Mouse (Mus musculus) left cerebral cortex, adult 11 months (tissue): ENCODE measurements around the gene Ppif.

ENCODE experiments used
- DNase-seq: peaks from one replicate; pipeline ENCODE4 v3.0.0; 2022; ENCODE audit warnings: low spot score

Gene Ppif

DNA sequence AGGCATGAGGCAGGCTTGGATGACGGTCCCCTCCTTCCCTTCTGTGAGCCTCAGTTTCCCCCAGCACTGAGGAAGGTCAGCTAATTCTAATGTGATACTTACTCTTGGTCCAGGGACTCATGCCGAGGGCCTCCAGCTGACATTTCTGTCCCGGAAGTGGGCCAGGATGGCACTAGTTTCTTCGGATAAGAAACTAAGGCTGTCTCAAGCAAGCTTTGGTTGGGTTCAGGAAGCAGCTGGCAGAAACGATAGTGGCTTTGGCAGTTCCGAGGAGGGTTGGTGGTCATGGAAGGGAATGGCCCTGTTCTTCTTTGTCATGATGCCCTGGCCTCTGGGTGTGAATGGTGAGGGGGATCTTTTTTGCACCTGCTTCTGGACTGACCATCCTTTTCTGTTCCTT, 1.1 kb downstream of the Ppif start:
- DNase-seq = no peak

DNA sequence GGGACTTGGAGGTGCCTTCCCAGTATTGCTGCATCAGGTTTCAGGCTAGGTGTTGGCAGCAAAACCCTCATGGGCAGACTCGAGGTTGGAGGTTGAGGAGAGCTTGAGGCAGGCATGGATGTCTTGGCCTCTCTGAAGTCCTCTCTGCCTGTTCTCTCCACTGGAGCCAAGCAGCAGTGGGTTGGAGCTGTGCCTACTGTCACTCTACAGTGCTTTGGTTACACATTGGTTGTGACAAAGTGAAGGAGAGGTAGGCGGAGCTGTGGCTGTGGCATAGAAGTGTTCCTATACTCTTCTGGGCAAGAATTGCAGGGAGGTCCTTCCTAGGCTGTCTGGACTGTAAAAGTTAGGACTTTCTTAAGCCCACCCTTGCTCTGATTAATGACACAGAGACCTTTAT, 2.4 kb downstream of the Ppif start:
- no peak for DNase-seq

DNA sequence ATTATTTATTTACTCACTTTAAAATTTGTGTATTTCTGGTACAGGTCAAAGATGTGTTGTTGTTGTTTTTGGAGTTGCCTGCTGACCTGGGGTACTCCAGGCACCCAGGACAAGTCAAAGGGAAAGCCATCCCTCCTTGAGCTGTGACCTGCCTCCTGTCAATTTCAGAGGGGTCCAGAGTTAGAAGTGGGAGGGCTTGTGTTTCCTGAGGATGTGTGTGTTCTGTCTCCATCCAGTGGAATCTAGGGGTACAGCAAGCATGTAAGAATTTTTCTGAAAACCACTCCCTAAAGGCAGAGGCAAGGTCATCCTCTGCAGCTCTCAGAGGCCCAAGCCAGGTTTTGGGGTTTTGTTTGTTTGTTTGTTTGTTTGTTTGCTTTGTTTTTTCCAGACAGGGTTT, 8.0 kb downstream of the Ppif start:
- no peak for DNase-seq

DNA sequence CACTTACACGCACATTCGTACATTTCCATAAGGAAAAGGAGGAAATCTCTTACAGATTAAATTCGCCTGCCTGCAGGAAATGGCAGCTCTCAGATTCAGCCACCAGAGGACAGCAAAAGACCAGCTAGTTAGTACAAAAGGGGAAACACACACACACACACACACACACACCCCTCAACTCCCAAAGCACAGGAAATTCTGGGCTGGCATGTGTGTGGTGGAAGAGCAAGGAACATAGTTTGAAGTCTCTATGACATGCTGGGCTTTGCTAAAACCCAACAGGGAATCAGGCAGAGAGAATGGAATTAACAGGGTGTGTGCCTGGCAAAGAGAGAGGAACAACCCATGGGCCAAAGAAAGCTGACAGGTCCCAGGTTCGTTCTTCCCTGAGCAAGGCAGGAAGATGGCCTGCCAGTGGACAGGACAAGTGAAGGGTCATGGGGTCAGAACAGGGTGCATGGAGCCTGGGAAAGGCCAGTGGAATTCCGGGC, 13.8 kb downstream of the Ppif start:
- peak; percentile 48 for DNase-seq

DNA sequence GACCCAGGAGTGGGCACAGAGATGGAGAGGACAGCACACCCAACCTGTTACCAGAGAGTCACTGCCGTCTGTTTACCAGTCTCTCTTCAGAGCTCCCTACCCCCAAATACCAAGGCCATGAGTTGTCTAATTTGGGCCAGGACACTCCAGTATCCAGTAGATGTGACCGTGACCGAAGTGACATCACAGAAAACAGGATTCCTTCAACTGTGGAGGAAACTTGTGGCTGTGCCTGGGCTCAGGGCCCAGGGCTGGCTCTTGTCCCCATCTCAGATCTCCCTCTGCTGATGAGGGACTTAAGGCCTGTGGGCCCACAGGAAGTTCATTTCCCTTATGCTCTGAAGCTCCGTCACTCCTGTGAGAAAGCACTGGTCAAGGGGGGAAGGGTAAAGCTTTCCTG, 14.5 kb downstream of the Ppif start:
- no peak for DNase-seq

DNA sequence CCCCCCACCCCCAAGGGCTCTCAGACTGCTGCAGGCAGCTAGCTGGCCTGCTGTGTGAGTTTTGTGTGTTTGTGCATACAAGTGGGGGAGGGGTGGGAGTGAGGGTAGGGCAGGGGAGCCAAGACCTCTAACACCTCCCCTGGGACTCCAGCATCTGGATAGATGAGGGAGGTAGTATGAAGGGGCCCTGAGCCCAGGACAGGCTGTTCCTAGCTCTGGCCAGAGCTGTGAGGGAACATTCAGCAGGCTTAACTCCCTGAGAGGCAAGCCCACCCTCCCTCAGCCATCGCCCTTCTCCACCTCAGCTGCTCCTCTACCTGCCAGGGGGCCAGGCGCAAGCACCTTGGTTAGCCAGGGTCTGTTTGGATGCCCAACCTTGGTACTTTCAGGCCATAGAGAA, 15.0 kb downstream of the Ppif start:
- DNase-seq = no peak

DNA sequence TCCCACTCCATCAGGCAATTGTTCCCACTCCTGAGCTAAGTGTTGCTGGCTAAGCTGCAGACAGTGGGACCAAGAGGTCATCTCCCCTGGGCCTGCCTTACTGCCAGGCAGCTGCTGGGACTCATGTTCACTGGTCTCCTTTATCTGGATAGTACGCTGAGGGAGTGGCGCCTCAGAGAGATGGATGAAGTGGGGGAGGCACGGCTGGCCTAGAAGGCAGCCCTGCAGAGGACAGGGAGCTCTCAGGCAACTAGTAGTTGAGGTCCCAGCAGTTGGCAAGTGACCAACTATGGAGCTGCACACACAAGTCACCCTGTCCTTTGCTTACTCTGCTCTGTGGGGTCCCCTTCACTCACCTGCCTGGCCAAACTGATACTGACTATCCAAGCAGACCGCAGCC, 16.1 kb downstream of the Ppif start:
- no peak for DNase-seq

DNA sequence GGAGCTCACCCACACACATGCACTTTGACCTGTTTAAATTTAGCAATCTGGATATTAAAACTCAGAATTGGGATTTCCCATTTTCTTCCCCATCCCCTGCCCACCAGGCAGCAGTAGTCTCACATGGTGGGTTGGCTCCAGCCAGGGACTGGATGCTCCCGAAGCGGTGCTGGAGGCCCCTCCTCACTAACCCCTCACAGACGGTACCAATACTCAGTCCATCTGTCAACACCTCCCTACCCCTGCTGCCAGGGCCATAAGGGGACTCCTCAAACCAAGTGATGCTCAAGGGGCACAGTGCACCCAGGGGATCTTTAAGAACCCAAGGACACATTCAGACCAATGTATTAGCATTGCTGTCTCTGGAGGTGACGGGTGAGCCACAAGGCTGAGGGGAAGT, 16.7 kb downstream of the Ppif start:
- DNase-seq = no peak

DNA sequence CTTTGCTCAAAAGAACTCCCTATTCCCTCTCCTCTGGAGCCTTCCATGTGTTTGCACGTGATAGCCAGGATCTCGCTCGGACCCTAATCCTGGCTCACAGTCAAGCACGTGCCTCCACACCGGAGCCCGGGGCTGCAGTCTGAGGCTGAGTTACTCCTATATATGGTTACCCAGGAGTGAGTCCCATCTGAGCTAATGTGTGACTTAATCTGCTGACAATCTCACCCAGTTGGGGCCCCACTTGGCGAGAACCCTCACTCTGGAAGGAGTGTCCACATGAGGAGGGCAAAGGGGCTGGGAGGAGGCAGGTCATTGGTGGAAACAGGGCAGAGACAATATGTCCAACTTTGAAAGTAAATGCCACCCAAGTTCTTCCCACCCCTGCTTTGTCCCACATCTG, 17.2 kb downstream of the Ppif start:
- no peak for DNase-seq

DNA sequence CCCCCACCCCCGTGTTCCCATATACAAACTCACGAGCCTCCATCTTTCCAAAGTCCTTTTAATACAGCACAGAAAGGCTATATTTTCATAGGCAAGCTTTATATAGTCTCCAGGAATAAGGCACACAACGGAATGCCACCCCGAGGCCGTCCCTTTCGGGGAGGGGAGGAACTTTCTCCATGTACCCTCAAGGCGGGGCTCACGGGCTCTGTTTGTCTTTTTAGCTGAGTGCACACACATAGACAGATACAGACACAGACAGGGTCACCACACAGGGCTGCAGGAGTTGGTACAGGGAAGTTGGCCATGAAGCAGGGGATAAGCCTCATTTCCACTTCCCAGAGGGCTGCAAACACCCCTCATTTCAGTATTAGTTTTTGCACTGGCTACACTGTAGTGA, 17.6 kb downstream of the Ppif start:
- no peak for DNase-seq

DNA sequence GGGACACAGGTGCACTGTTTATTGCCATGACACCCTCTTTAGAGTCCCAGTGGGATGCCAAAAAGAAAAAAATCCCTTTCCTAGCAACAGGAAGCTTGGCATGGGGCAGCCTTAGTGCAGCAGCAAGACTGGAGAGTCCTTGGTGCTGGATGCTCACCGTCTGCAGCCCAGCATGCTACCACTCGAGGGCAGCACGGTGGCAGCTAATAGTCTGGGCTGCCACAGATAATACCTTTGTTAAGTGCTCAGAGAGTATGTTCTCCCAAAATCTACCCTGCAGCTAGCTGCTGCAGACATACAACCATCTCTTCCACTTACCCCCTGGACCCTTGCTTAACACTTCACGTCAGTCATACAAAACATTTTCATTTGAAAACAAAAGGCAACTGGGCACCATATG, 19.5 kb downstream of the Ppif start:
- no peak for DNase-seq

DNA sequence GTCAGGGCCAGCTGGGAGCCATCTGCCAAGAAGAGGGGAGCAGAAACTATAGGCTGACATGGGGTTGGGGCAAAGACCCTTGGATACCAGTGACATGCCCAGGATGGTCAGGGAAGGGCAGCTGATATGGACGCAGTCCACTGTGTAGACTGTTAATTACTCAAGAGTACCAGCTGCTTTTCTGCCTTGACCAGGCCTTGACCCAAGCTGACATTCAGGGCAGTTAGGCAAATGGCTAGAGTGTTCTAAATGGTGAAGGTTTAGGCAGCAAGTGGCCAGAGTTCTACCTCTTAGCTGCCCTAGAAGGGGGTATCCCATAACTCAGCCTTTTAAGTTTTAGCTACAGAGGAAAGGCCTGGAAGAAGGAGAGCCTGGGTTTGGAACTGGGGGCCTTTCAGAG, 22.6 kb downstream of the Ppif start:
- no peak for DNase-seq

DNA sequence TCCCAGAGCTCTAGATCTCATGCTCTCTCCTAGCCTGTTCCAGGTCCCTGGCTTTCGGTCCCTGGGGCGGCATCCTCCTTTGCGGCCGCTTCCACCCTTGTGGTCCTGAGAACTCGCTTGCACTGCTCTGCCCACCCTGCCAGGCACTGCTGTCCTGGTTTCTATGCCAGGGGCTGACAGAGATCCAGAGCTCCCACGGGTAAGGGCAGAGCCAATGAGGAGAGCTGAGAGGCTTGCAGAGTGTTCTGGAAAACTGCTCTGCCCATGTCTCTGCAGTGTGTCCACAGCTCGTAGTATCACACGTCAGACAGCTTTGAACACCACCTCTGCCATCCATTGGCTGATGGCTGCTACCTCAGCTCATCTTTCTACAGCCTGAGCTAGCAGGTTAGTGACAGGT, 23.8 kb downstream of the Ppif start:
- no peak for DNase-seq

DNA sequence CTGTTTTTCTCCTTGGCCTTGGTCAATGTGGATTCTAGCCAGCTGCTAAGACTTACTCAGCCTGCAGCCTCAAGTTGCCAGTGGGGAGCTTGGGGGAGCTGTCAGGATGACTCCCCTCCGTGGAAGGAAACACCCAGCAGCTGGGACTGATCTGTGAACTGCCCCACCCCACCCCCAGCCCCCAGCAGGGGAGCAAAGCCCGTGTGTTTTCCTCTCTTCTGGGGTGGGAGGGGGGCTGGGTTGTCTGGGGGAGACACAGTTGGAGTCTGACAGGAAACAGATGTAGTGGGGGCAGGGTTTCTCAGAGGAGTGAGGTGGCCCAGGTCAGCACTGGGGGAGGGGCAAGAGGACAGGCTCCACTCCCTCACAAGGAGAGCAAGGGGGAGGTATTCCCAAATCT, 24.5 kb downstream of the Ppif start:
- no peak for DNase-seq

DNA sequence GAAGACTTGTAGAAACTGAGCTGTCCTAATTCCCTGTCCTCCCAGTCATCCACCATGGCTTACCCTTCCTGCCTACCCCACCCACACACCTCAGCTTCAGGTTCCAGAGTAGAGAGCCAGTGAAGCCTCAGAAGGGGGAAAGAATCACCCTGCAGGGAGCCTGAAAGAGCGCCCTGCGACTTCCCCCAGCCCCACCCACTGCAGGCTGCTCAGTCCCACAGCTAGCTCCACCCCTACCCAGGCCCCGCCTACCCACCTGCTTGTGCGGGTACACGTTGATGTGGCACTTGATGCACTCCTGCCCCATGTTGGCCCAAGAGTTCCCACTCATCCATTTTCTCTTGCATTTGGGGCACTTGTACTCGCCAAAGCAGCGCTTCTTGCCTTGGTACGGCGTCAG, 25.4 kb downstream of the Ppif start:
- DNase-seq = no peak

DNA sequence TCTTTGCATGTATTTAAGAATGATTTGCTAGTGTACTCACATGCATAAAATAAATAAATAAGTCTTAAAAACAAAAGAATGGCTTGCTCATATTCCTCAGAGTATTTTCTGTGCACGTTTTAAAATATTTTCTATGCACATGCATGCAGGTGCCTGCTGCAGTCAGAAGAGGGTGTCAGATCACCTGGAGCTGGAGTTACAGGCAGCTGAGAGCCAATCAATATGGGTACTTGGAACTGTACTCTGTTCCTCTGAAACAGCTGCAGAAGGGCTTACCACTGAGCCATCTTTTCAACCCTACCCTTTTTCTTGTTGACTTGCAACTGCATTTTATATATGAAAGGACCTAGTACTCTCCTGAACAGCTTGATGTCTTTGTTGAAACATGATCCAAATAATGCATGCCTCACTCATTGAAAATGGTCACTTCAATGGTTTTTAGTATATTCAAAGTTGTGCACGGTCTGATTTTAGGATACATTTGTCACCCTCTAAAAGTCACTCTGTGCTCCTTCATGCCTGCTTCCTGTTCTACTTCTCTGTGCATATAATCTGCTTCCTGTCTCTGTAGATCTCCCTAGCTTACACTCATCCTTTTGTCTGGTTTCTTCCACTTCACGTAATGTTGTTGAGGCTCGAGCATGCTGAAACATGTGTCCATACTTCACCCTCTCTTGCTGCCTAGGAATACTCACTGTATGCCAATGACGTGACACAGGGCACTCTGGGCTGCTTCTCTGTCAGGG, 27.2 kb downstream of the Ppif start:
- no peak for DNase-seq

DNA sequence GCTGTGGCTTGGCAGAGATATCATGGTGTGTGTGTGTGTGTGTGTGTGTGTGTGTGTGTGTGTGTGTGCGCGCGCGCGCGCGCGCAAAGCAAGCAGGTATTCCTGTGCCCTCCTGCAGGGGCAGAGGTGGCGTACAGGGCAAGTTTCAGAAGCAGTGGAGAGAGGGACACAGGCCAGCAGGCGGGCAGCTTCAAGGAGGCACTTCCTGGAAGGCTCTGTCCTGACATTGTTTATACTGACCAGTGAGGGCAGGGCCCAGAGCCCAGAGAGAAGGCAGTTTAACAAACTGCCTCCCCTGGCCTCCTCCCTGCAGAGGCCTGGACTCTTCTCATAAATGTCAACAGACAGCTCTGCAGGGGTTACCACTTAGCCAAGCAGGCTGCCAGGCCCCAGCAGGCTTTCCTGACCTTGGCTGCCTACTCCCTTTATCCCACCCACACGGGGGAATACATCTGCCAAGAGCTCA, 31.1 kb downstream of the Ppif start:
- DNase-seq = no peak

DNA sequence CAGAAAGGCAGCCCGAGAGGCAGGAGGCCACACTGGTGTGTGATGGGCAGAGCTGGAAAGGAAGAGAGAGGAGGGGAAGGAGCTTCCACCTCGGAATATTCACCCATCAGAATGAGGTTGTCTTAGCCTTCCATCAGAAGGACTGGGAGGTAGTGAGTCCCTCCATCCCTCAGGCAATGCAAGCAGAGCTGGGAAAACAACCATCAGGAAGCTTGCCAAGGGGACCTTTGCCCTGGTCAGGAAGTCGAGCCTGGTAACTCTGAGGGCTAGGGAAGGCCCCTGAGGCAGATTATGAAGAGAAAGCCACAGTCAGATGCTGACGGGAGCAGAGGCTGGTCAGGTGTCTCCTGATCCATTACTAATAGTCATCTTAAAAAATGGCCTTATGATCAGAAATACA, 31.7 kb downstream of the Ppif start:
- DNase-seq = no peak

DNA sequence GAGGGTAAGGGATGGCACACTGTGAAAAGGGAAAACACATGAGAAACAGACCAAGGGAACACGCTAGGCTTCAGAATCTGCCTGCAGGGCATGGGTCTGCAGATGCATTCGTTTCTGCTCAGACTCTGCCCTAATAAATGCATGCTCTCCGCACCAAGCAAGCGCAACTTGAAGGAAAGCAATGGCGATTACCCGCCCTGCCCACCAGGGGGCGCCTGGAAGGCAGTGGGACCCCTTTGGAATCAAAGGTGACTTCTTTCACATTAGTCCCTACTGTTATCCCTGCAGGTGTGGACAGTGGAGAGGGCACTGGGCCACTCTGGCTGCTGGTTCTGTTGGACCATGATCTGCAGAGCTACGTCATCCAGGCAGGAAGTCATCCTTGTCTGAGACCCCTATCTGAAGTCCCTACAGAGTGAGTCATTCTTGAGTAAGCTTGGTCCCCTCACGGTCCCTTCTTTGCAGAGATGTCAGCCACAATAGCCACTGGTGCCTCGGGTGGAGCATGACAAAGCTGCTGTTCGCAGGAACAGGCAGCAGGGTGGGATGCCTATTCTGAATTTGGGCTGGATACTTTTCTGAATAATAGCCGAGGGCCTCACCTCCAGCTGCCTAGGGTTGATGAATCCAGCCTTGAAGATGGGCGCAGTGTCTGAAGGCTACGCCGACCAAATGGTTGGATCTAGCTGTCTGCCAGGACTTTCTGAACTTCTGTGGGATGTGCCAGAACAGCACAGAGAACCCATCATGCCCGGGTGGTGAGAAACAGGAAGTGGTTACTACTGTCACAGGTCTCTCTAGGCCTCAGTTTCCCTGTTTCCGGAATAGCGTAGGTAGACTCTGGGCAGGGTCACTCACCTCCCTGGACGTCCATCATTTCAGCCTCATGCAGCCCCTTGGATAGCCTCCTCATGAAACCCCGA, 32.5 kb downstream of the Ppif start:
- DNase-seq = no peak

DNA sequence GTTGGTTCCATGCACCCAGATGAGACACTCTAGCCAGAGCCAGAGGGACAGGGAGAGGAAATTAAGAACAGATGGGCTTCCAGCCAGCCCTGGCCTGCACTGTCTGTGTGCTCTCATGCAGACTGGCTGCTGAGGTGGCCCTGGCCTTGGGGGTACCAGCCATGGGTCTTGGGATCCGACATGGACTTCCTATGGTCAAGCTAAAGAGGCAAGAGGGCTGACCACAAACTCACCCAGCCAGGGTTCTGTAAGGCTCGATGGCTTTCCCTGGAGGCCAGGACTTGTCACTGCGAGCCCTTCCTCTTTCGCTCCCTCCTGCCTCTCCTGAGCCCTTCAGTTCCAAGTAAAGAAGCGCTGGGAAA, 33.2 kb downstream of the Ppif start:
- DNase-seq = no peak

DNA sequence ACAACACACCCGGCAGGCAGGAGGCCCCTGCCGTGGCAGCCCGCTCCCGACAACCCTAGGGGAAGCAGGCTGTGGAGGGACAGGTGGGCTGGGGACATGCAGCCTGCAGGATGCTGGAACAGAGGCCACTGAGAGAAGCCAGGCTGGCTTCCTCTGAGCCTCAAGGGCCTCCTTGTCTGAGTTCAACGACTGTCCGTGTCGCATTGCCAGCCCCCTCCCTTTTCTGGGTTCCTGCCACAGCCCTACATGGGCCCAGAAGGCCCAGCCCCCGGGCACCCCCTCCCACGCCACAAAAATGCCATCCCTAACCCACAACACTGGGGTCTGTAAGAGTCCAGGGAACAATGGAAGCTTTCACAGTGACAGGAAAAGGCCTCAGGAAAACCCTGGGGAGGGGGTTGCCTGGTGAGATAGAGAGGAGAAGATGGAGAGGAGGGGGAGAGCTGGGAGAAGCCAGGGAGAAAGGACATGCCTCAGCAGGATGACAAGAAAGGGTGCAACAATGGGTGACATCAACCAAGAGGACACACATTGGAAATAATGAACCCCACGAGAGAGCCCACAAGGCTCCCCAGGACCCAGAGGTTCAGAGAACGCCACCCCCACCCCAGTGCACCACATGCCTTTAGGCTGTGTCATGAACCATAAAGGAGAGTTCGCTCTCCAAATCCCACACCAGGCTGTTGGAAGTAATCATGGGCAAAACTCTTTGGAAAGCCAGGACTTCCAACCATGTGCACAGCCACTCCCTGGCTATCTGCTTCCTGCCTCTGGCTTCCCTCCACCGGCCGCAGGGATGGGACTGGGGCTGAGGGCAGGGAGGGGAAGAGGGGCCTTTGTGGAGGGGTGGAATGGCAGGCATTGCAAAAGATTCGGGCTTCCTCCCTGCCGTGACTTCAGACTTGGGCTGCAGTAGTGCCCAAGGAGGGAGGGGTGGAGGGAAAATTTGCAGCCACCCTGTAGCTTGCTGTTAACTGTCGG, 41.1 kb downstream of the Ppif start:
- no peak for DNase-seq

DNA sequence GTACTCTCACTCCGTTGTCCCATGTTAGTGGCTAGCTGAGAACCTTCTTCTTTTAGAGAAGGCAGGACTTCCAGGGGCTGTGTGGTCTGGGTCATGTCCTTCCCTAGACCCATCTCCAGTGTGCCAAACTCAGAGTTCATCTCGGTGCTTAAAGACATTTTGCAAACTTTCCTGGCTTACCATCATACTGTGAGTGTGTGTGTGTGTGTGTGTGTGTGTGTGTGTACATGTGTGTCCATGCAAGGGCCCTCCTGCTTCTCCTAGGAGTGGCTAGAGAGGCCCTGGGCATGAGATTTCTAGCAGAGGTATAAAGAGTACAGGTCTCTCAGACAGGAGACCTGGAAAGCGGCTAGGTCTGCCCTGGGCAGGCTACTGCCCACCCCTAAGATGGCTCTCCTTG, 42.2 kb downstream of the Ppif start:
- no peak for DNase-seq
